Mouse (Mus musculus) stomach, postnatal 0 days (tissue): ENCODE measurements around the gene Eif4h.

ENCODE experiments used
- CTCF ChIP-seq: IDR thresholded peaks from 2 replicates; pipeline ENCODE4 v1.5.1; 2016; ENCODE audit warnings: antibody characterized with exemption, low read depth, mild to moderate bottlenecking, moderate library complexity
- EP300 ChIP-seq: optimal IDR thresholded peaks from 2 replicates; pipeline ENCODE3; 2016; ENCODE audit warnings: antibody characterized with exemption

- no peak for TF ChIP-seq CTCF
- TF ChIP-seq EP300 = no peak
Observed at GRCm38 (mm10) chr5:134639269-134639682, at the start of gene Eif4h.
